Mouse (Mus musculus): ENCODE measurements around the gene Elmo2.

- TF ChIP-seq POLR2A (IDR thresholded peaks at IDR 0.05; ENCODE audit: low read depth, low read length) (no peak), CTCF (IDR thresholded peaks at IDR 0.05; ENCODE audit: borderline replicate concordance, insufficient read depth, low read length) (no peak)
These were observed 18.5 kb downstream of the Elmo2 start for GRCm38 (mm10) chr2:165307801-165308200.

All from embryonic fibroblast, embryonic 13.5 days (primary cell).